Mouse (Mus musculus) ovary, postnatal 10 days (tissue): ENCODE data around the gene Ppp4r1.

Experiments used
- DNase-seq: peaks from one replicate; pipeline ENCODE4 v3.0.0; 2022; ENCODE audit warnings: low spot score

Ppp4r1 gene

DNA sequence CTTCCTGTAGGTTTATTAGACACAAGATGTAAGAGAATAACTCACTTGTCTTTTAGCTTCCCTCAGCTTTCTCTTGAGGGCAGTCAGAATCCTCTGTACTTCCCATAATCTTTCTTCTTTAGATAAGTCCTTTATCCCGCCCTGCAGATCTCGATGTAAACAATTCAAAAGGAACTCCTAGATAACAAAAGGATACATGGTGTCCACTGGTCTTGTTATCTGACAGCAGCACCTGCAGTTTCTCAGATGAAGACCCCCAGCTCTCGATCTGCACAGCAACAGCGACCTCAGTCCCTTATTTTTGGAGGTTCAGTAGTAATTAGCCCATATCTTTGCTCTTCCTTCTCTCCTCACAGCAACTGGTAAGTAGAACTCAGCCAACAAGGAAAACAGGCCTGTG, 75.2 kb downstream of the Ppp4r1 start:
- no peak for DNase-seq

DNA sequence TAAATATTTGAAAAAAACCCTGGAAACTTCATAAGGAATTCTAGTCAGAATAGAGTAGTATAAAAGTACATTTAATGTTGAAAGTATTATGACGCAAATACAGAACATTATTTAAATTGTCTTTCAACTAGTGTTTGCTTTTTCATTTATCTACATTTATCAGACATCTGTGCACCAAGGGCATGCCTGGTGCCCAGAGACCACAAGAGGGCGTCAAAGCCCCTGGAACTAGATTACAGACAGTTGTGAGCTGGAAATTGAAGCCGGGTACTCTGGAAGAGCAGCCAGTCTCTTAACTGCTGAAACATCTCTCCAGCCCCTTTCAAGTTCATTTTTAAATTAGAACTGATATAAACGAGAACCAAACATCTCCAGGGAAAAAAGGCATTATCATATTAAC, 80.2 kb downstream of the Ppp4r1 start:
- no peak for DNase-seq

DNA sequence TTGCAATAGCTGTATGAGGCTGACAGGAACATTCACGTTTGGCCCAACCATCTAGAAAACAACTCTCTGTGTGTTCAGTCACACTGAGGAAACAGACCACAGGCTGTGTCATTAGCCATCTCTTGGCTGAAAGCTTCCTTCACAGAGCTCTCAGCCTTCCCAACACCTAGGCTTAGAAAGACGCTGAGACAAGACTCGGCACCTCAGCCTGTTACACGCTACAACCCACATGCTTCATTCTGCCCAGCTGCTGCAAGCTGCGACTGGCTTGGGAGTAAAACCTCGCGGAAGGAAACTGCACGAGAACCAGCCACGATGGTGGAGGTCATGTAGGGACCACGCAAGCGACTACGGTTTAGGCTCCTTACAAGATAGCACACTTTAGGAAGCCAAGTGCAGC, 81.5 kb downstream of the Ppp4r1 start:
- DNase-seq, result no peak

DNA sequence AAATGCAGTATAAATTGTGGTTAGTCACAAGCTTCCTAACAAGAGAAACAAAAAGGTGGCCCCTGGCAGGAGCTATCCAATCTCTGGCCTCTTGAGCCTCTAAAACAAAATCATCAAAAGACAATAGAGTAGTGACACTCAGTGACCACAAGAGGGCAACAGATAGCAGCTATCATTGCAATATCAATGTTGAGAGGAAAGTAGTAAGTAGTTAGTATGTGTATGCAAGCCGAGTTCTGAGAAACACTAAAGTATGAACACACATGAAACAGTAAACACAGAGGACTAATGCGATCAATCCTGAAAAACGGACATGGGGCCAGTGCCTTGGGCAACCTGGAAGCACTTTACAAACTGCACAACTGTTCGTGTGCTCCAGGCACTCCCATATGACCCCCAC, 82.4 kb downstream of the Ppp4r1 start:
- DNase-seq, result no peak

DNA sequence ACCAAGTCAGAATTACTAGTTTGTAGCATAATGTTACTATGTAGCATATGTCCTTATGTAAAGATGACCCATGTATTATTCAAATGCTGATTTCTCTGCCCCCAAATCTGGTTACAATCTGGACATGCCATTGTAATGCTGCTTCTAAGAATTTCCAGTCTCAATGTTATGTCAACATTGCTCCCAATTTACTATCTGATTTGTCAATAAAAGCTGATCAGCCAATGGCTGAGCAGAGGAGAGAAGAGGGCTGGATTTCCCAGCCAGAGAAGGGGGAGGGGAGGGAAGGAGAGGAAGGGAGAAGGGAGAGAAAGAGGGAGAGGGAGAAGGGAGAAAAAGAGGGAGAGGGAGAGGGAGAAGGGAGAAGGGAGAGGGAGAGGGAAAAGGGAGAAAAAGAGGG, 82.9 kb downstream of the Ppp4r1 start:
- no peak for DNase-seq

DNA sequence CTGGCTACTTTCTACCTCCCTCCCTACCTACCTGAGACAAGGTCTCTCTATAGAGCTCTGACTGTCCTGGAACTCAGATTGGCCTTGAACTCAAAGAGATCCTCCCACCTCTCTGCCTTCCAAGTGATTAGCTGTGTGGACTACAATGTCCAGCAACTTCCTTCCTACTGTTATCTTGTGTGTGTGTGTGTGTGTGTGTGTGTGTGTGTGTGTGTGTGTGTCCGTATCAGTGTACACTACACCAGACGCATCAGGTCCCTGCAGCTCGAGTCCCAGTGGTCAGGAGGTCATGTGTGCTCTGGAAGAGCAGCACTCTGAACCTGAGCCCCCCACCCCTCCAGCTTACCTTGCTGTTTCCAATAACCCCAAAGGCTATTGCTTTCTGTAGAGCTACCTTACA, 83.8 kb downstream of the Ppp4r1 start:
- DNase-seq, result no peak

DNA sequence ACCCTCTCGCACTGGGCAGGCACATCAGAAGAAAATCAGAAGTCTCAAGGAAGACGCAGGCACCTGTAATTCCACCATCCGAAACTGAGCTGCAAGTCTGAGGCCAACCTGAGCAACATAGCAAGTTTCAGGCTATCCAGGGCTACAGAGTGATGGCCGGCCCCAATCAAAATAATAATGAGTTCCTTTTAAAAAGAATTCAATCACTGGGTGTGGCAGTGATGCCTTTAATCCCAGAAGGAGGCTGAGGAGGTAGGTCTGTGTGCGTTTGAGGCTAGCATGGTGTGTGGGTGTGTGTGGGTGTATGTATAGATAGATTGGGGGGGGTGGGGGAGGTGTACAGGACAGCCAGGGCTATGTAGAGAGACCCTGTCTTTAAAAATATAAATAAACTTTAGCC, 85.6 kb downstream of the Ppp4r1 start:
- no peak for DNase-seq

DNA sequence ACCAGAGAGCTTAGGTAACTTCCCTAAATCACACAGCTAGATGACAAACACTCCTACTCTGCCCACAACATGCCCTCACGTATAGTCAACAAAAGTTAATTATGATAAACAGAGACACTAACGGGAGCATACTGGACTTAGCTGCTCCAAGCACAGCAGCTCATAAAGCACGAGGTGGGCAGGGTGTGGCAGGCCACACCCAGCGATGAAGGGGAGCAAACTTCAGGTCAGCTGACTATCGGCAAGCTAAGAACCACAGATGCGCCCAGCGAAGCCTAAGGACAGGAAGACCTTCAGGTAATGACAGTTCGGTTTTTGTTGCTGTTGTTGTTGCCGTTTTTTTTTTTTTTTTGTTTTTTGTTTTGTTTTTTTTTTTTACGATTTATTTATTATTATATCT, 87.3 kb downstream of the Ppp4r1 start:
- no peak for DNase-seq

DNA sequence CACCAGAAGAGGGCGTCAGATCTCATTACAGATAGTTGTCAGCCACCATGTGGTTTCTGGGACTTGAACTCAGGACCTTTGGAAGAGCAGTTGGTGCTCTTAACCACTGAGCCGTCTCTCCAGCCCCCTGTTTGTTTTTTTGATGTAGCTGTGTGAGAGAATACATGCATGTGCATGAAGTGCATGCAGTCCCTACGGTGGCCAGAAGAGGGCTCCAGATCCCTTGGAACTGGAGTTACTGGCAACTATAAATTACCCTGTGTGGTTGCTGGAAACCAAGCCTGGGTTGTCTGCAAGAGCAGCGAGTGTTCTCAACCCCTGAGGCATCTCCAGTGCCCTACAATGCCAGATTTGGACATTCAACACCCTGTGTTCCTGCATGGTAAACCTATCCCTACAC, 87.8 kb downstream of the Ppp4r1 start:
- DNase-seq, result peak; percentile 61

DNA sequence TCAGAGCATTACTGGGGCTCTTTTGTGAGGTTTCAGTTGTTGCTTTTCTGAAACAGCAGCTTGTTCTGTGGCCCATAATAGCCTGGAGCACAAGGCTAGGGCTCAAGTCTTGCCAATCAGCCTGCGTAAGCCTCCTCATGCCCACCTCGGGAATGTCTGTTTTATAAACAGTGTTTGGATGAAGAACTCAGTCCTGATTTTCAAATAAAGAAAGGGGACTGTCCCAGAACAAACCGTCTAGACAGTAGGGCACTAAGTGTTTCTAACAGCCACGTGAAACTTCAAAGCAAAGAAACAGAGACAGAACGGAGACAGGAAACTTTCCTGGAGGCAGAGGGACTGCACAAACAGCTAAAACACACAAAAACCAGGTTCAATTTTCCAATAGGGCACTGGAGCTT, 89.3 kb downstream of the Ppp4r1 start:
- no peak for DNase-seq

DNA sequence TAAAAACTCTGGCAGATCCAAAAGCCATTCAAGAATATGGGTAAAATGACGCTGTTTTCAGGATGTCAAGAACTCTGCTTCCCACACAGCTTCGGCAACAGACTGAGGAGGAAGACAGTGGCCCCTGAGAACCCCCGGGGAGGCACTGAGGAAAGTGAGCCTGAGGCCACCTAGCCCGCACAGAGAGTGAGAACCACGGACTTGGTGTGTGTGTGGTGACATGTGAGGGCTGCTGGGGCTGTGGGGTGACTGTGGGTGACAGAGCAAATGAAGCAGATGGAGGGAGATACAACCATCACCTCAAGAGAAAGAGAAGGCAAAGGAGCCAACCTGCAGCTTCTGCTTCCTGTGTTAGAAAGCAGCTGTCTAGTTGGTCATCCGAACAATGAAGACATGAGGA, 89.7 kb downstream of the Ppp4r1 start:
- DNase-seq, result no peak

DNA sequence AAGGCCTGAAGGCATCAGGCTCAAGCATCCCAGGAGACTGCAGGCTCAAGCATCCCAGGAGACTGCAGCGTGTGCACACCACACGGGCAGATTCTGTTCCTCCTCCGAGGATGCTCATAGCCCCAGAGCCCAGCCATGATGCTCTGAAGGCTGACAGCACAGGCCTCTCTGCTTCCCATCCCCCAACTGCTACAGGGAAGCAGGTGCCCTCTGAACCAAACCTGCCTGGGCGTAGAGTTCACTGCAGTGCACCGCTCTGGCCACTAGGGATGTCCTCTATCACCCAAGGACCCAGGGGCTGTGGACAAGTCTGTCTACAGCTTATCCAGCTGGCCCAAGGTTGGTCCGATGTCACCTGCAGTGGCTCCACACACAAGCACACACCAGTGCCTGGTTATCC, 90.3 kb downstream of the Ppp4r1 start:
- DNase-seq, result no peak

DNA sequence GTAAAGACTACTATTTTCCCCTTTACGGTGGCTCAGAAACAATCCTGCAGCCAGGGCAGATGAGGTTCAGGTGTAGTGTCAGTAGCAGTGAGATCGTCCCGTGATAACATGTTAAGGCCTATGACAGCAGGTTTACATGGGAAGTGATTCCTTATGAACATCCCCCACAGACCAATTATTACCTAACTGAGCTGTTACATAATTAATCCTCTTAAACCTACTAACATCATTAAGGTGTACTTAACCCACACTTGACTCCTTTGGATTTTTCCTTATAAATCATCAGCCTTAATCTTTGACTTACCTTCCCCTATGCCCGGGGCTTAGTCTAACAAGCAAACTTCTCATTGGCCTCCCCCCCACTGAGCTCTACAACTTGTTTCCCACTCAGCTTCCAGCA, 90.8 kb downstream of the Ppp4r1 start:
- DNase-seq, result no peak

DNA sequence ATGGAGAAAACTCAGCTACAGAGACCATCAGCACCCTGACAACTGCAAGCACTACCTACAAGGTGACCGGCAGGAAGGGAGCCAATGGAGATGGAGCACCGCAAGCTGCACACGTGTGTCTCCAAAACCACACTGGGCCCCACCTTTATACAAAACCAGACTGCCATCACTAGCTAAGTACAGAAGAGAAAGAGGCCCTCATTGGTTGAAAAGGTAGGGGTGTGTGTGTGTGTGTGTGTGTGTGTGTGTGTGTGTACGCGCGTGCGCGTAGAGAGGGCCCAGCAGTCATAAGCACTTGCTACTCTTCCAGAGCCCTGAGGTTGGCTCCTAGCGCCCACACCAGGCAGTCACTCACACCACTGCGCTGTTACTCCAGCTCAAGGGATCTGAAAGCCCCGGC, 91.5 kb downstream of the Ppp4r1 start:
- no peak for DNase-seq

DNA sequence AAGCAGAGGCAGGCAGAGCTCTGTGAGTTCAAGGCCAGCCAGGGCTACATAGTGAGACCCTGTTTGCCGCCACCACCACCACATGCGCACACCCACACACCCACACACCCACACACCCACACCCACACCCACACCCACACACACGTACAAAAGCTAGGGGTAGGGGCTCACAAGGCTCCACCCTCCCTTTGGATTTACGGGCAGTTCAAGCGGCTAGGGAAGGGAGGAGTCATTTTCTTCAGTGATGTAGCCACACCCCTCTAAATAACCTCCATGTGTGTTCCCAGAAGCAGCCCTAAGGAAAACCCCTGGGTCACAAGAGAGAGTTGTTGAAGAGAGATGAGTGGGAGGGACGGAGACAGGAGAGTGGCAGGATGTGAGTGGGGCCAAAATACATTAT, 94.7 kb downstream of the Ppp4r1 start:
- DNase-seq, result no peak

DNA sequence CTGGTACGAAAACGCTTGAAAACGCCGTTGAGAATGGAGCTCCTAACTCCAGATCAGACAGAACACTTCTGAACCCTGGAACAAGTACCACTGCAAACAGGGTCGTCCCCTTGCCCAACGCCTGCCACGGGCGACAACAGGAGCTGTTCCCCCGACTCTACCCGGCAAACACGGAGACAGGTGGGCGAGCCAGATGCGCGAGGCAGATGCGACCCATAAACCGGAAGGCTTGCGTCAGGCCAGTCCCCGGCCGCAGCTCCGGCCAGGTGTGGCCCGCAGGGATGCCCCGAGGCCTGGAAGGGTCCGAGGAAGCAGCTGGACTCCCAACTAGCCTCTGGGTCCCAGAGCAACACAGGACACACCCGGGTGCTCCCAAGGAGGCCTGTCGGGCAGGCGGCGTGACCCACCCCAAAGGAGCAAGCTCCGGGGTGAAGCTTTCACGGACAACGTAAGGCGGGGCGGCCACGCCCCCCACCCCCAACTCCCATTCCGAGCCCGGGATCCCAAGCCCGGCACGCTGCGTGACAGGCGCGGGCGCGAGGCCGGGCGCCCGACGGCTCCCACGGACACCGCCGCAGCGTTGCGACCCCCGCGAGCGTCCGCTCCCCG, 101.8 kb downstream of the Ppp4r1 start:
- DNase-seq, result peak; percentile 26

DNA sequence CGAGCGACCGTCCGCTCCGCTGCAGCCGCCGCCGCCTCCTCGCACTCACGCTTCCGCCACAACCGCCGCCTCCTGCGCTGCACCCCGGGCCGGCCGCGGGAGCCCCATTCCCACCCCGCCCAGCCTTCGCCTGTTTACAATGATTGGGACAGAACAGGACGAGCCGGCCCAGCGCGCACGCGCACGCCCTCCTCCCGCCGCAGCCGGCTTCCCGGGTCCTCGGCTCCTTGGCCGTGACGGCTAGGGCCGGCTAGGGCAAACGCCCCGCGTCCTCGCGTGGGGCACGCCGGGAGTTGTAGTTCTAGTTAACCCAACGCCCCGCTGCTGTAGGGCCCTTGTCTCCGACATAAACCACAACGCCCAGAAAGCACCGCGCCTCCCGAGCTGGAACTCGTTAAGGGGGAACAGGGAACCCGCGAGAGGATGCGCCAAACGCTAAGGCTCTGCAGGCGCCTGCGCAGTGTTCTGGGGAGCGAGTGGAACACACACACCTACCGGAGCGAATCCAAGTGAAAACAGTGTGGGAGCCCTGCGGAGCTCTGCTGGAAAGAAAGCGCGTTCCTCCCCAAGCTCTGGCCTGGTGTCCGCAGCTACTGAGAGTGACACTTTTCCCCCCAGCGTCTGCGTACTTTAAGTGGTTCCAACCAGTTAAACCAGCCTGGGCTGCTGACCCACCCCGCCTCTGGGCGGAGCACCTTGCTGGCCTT, 102.5 kb downstream of the Ppp4r1 start:
- DNase-seq, result peak; percentile 98

DNA sequence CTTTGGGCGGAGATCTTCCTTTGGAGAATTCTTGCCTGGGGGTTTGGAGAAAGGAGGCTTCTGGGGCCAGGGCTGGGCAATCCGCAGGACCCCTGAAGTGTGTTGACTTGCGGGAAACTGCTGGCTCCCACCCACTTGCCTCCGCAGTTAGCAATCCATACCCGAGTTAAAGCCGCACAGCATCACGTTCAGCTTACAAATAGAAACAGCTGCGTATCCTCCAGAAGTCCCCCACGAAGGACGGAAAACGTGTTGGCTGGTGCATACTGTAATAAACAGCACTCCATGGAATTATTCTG, 103.0 kb downstream of the Ppp4r1 start:
- DNase-seq, result no peak

DNA sequence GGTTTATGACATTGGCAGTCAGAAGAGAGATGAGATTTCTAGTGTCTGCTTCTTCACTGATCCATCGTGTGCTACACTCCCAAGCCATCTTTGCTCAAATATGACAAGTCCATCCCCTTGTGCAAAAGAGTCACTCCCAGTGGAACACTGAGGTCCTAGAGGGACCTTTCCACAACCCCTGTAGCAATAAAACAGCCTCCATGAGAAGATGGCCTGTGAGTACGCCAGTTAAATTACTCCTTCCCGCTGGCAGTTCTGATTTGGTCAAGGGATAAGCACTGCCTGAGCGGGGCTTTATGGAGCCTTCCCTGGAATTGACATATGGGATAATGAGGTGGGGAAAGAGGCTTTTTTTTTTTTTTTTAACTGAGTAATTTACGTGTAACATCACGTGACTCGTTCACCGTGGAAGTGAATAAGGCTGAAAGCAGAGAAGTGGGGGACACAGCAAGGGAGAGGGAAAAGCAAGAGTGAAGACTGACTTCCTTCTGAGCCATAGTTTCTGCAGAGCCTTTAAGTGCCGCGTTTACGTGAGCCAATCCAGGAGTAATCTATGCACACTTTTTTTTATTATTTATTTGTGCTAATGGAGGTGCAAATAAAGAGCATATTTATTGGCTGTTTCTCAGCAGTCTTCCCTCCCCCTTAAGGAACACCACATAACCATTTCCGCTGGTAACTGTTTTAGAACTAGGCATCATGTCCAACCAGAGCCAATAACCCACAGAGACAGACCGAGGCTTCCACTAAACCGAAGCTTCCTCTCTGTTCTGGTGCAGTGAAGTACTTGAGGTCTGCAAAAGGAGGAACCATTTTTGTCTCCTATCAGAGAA, 103.5 kb downstream of the Ppp4r1 start, which contains the start of gene Ralbp1:
Gene Ralbp1 (minus strand): TSS at position 102 of the 833 bp plus-strand sequence.
- peak; percentile 24 for DNase-seq

DNA sequence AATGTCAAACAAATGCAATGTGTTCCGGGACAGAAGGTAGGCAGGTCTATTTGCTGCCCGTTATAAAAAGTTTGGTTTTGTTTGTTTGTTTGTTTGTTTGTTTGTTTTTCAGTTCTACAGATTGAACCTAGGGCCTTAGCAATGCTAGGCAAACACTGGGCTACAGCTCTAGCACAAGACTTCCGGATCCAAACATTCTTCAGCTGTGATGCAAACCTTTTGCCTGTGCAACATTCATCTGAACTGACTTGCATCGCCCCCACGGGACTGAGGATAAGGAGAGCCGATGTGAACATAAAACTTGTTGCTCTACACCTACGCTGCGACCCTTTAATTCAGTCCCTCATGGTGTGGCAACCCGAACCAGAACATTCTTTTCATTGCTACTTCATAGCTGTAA, 104.2 kb downstream of the Ppp4r1 start:
- no peak for DNase-seq

DNA sequence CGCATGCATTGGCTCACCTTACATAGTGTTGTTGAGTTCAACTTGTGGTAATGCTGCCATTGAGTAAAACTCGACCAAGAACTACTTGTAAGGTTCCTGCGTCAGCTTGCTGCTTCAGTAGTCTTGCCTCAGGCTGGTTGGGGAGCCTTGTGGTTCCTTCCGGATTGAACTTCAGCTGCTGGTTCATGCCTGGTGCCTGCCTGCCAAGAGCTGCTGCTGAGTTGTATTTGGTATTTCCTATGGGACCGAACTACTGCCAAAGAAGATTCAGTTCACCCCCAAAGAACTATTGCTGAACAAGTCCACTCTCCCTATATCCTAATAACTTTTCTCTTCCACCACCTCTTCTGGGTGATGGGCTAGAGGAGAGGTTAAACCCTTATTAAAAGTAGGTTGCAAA, 107.1 kb downstream of the Ppp4r1 start:
- DNase-seq, result no peak
